Mouse (Mus musculus): Measurements from ENCODE around the gene Fam178b. TPM values are rescaled to one million over a fixed set of nuclear protein-coding genes. Genes with fewer than 3 reads are reported as not detected.

Gene Fam178b
- polyA plus RNA-seq, 1 experiment, result 0.22 TPM

DNA sequence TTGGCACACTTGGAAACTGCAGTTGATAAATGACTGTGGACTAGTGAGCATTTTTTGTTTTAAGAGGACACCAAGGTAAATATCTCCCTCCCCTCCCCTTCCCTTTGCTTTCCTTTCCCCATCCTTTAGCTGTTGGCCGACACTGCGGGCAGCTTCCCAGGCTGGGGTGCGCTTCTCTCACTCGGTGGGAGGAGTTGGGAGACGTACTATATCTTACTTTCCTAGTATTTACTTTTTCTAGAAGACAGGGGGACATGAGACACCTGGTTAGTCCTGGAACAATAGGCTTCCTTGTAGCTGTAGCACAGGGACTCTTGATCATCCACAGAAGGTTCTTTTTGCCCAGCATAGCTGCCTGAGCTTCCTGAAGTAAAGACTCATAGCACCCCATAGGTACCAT is 158.9 kb downstream of the Fam178b start:
- no peak for DNase-seq (ENCODE audit: low read depth)
- TF ChIP-seq POLR2A (IDR thresholded peaks at IDR 0.05; ENCODE audit: borderline replicate concordance, extremely low read depth, insufficient read depth, insufficient read length, poor library complexity, severe bottlenecking) (no peak), CTCF (IDR thresholded peaks at IDR 0.05; ENCODE audit: borderline replicate concordance, extremely low read depth, insufficient read depth, insufficient read length) (no peak)

- peak; percentile 94 for DNase-seq (ENCODE audit: low read depth)
- no peak for TF ChIP-seq CTCF (IDR thresholded peaks at IDR 0.05; ENCODE audit: borderline replicate concordance, extremely low read depth, insufficient read depth, insufficient read length)
- TF ChIP-seq POLR2A (IDR thresholded peaks at IDR 0.05; ENCODE audit: borderline replicate concordance, extremely low read depth, insufficient read depth, insufficient read length, poor library complexity, severe bottlenecking), result no peak
These were observed 159.5 kb downstream of the Fam178b start for GRCm38 (mm10) chr1:36523332-36524013.

DNA sequence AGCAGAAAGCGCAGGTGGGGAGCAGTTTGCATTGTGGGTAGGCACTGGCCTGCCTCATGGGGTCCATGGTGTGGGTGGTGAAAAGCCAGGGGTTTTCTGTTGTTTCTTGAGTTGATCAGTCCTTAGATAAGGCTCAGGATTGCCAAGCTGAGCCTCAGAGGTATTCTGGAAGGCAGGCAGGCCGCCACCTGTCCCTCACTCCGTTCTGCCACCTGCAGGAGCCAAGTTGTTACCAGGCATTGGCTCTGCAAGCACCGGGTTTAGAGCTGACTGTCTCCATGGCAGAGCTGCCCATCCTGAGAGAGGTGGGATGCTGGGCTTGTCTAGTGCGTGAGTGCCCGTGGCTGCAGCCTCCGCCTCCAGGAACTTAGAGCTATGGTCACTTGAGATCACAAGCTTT is 160.8 kb downstream of the Fam178b start:
- TF ChIP-seq CTCF (IDR thresholded peaks at IDR 0.05; ENCODE audit: borderline replicate concordance, extremely low read depth, insufficient read depth, insufficient read length) (no peak), POLR2A (IDR thresholded peaks at IDR 0.05; ENCODE audit: borderline replicate concordance, extremely low read depth, insufficient read depth, insufficient read length, poor library complexity, severe bottlenecking) (no peak)
- DNase-seq (ENCODE audit: low read depth), result no peak

DNA sequence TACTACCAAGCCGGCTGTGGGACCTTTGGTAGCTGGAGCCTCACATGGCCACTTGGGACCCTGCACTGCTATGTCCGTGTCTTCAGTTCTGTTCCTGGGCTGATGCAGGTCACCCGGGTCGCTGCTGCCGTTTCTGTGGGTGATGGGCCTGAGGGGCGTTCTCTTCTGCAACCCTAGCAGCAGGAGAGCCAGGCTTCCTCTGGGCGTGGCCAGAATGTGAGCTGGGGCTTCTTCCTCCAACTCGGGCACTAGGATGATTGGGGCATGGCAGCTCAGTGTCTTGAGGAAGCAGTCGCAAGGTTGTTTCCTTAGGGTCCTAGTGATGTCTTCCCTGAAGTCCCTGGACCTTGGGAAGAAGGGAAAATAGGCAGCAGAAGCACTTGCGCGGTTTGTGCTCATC is 163.4 kb downstream of the Fam178b start:
- TF ChIP-seq CTCF (IDR thresholded peaks at IDR 0.05; ENCODE audit: borderline replicate concordance, extremely low read depth, insufficient read depth, insufficient read length) (no peak), POLR2A (IDR thresholded peaks at IDR 0.05; ENCODE audit: borderline replicate concordance, extremely low read depth, insufficient read depth, insufficient read length, poor library complexity, severe bottlenecking) (no peak)
- DNase-seq (ENCODE audit: low read depth), result no peak

DNA sequence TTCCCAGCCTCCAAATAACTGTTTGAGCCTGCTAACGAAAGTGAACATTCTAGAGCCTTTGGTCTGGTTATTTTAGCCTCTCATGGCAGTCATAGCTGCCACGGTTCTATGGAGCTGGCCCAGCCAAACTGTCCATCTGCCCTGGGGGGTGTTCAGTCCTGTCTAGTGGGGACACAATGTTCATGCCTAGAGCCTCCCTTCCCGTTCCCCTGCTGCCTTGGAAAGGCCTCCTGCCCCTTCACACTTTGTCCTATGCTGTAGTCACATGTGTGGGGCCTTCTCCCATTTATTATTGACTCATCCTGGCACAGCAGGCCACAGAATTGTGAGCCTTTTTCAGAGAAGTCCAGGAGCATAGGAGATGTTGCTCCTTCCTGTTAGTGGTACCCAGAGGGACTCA is 164.7 kb downstream of the Fam178b start:
- no peak for TF ChIP-seq POLR2A (IDR thresholded peaks at IDR 0.05; ENCODE audit: borderline replicate concordance, extremely low read depth, insufficient read depth, insufficient read length, poor library complexity, severe bottlenecking)
- TF ChIP-seq CTCF (IDR thresholded peaks at IDR 0.05; ENCODE audit: borderline replicate concordance, extremely low read depth, insufficient read depth, insufficient read length), result no peak

GRCm38 (mm10) chr1:36513718-36514117 is 169.3 kb downstream of the Fam178b start:
- TF ChIP-seq POLR2A (IDR thresholded peaks at IDR 0.05; ENCODE audit: borderline replicate concordance, extremely low read depth, insufficient read depth, insufficient read length, poor library complexity, severe bottlenecking) (no peak), CTCF (IDR thresholded peaks at IDR 0.05; ENCODE audit: borderline replicate concordance, extremely low read depth, insufficient read depth, insufficient read length) (peak; percentile 61; the same call in 1 of the 2 replicates)
- DNase-seq (ENCODE audit: low read depth), result peak; percentile 69

More for the DNA sequence above, 164.7 kb downstream of the Fam178b start:
- DNase-seq (ENCODE audit: low read depth), result no peak

DNA sequence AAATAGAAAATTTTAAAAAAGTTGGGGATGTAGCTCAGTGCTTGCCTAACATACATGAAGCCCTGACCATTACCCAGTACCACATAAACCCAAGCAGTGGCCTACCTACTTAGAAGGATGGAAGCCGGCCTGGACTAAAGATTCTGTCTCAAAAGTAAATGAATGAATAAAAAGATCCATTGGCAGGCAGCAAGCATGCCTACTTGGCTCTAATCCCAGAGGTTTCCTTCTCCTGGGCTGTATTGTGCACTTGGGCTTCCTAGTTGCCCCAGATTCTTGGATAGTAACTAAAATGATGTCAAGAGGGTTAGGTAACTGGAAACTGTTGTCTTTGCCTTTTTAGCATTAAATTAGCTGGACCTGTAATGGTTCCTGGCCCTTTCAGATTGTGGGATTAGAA is 169.7 kb downstream of the Fam178b start:
- TF ChIP-seq POLR2A (IDR thresholded peaks at IDR 0.05; ENCODE audit: borderline replicate concordance, extremely low read depth, insufficient read depth, insufficient read length, poor library complexity, severe bottlenecking) (no peak), CTCF (IDR thresholded peaks at IDR 0.05; ENCODE audit: borderline replicate concordance, extremely low read depth, insufficient read depth, insufficient read length) (no peak)

GRCm38 (mm10) chr1:36512966-36513280 is 170.1 kb downstream of the Fam178b start:
- TF ChIP-seq CTCF (IDR thresholded peaks at IDR 0.05; ENCODE audit: borderline replicate concordance, extremely low read depth, insufficient read depth, insufficient read length), result no peak
- TF ChIP-seq POLR2A (IDR thresholded peaks at IDR 0.05; ENCODE audit: borderline replicate concordance, extremely low read depth, insufficient read depth, insufficient read length, poor library complexity, severe bottlenecking), result no peak
- DNase-seq (ENCODE audit: low read depth), result no peak

More for the DNA sequence above, 169.7 kb downstream of the Fam178b start:
- DNase-seq (ENCODE audit: low read depth), result peak; percentile 82

Other genes with a start within 250 kb of the Fam178b start
- 46.8 and 52.8 TPM in 2 replicates for gene Lman2l, start 237.9 kb downstream of the Fam178b start, polyA plus RNA-seq (2012; rRNA removed)
- 4.5 and 5.4 TPM in 2 replicates for gene Cnnm4, start 211.6 kb downstream of the Fam178b start, polyA plus RNA-seq (2012; rRNA removed)
- 33.6 TPM in 2 replicates for gene Cnnm3, start 171.3 kb downstream of the Fam178b start, polyA plus RNA-seq (2012; rRNA removed)
- 18.1 and 19.8 TPM in 2 replicates for gene Ankrd23, start 146.3 kb downstream of the Fam178b start, polyA plus RNA-seq (2012; rRNA removed)
- gene Gm42417, start 143.8 kb downstream of the Fam178b start, polyA plus RNA-seq (2012; rRNA removed), result 0.07 and 0.08 TPM in 2 replicates
- gene Ankrd39, start 135.7 kb downstream of the Fam178b start, polyA plus RNA-seq (2012; rRNA removed), result 20.7 and 24.1 TPM in 2 replicates
- 64.2 and 66.1 TPM in 2 replicates for gene Sema4c, start 124.8 kb downstream of the Fam178b start, polyA plus RNA-seq (2012; rRNA removed)
- gene Cox5b, start 8.3 kb upstream of the Fam178b start, polyA plus RNA-seq (2012; rRNA removed), result 318 and 374 TPM in 2 replicates
- gene 4933424G06Rik, start 27.0 kb upstream of the Fam178b start, polyA plus RNA-seq (2012; rRNA removed), result 0.11 and 0.12 TPM in 2 replicates
- gene Actr1b, start 31.2 kb upstream of the Fam178b start, polyA plus RNA-seq (2012; rRNA removed), result 208 and 288 TPM in 2 replicates
- gene Zap70, start 78.6 kb upstream of the Fam178b start, polyA plus RNA-seq (2012; rRNA removed), result 1.5 and 1.8 TPM in 2 replicates

Data from brain, embryonic 14.5 days (tissue).